Comparison of ENCODE assay signal across 8 mouse cellular contexts in the genomic region with DNA sequence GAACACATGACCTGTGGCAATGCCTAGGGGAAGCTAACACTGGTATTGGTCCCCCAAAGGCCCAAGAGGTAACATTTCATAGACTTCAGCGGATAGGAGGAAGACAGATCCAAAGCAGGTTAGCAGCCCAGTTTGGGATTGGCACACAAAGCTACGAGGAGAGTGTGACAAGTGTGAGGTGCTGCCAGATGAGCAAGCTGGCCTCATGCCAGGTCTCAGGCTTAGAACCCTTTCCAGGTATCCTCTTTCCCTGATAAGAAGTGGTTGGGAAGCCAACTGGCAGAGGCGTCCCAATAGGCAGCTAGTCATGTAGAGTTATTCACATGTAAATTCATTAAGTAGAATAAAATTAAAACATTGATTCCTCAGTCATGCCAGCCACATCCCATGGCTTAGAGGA.
"Had no signal": no experiment of that assay in that cellular context is flagged by ENCODE, and none has a peak within 500 bp of the region (broad histone marks: within the 10 kb centered on the region; RNA-seq: fewer than 3 reads in every experiment).

No protein-coding gene starts in this region.

- H3K4me1 ChIP-seq: kidney, embryonic 15.5 days; limb, embryonic 13.5 days had no signal

- DNase-seq: kidney, postnatal 14 days; lung, embryonic 14.5 days; lung, postnatal 14 days; right cerebral cortex, postnatal 14 days had no signal

- H3K27ac ChIP-seq: kidney, embryonic 15.5 days; limb, embryonic 13.5 days; midbrain, embryonic 13.5 days had no signal

- H3K4me3 ChIP-seq: kidney, embryonic 15.5 days; limb, embryonic 13.5 days; midbrain, embryonic 13.5 days had no signal

- H3K9ac ChIP-seq: kidney, embryonic 15.5 days; limb, embryonic 13.5 days; lung, embryonic 14.5 days; midbrain, embryonic 13.5 days had no signal

- H3K9me3 ChIP-seq: kidney, embryonic 15.5 days; limb, embryonic 13.5 days; midbrain, embryonic 13.5 days had no signal

- ATAC-seq: midbrain, embryonic 13.5 days had no signal

- H3K36me3 ChIP-seq: kidney, embryonic 15.5 days; limb, embryonic 13.5 days; midbrain, embryonic 13.5 days had no signal

- H3K4me2 ChIP-seq: kidney, embryonic 15.5 days; limb, embryonic 13.5 days; liver, embryonic 11.5 days; lung, embryonic 14.5 days; midbrain, embryonic 13.5 days had no signal

- H3K27me3 ChIP-seq: kidney, embryonic 15.5 days; midbrain, embryonic 13.5 days had no signal
